Mouse (Mus musculus) hindbrain, postnatal 0 days (tissue): Measurements from ENCODE around the gene Spata31d1a. TPM values are rescaled to one million over a fixed set of nuclear protein-coding genes. Genes with fewer than 3 reads are reported as not detected.
"Not testable (repeated sequence)": the region's sequence is repeated elsewhere in the genome, so short reads cannot be mapped to it uniquely, and the experiment has no call there.

Experiments used
- ATAC-seq: fragments of 200-750 bp; cut with Nextera tagmentation; 2 replicates; pipeline ENCODE4 v1.8.0; 2017; ENCODE audit warnings: mild to moderate bottlenecking, moderate TSS enrichment, moderate library complexity
- DNase-seq: peaks from one replicate; pipeline ENCODE4 v3.0.0-alpha.2; 2015; ENCODE audit warnings: low spot score
- H3K27ac ChIP-seq: fragments of 300-500 bp; sonication (generic); 2 replicates; pipeline ENCODE4 v1.5.1; 2014; ENCODE audit warnings: mild to moderate bottlenecking
- H3K27me3 ChIP-seq: fragments of 300-500 bp; sonication (generic); 2 replicates; pipeline ENCODE4 v1.6.1; 2014; ENCODE audit warnings: low read length, mixed read lengths; ENCODE audit not compliant: insufficient read depth
- H3K36me3 ChIP-seq: fragments of 300-500 bp; sonication (generic); 2 replicates; pipeline ENCODE4 v1.6.1; 2014; ENCODE audit warnings: low read length, mixed read lengths; ENCODE audit not compliant: insufficient read depth
- H3K4me1 ChIP-seq: fragments of 300-500 bp; sonication (generic); 2 replicates; pipeline ENCODE4 v1.6.1; 2014; ENCODE audit warnings: antibody characterized with exemption, low read length, mixed read lengths; ENCODE audit not compliant: insufficient read depth
- H3K4me2 ChIP-seq: fragments of 300-500 bp; sonication (generic); 2 replicates; pipeline ENCODE4 v1.6.1; 2014; ENCODE audit warnings: low read depth, mild to moderate bottlenecking, low read length, moderate library complexity, mixed read lengths
- H3K4me3 ChIP-seq: fragments of 300-500 bp; sonication (generic); 2 replicates; pipeline ENCODE4 v1.5.1; 2014; ENCODE audit warnings: low read length
- H3K9ac ChIP-seq: fragments of 300-500 bp; sonication (generic); replicated peaks from 2 replicates; pipeline ENCODE4 v1.6.1; 2014; ENCODE audit warnings: mild to moderate bottlenecking, low read length, moderate library complexity, mixed read lengths
- H3K9me3 ChIP-seq: fragments of 300-500 bp; sonication (generic); 2 replicates; pipeline ENCODE4 v1.6.1; 2016; ENCODE audit warnings: low read length, mixed read lengths
- CTCF ChIP-seq: IDR thresholded peaks from 2 replicates; pipeline ENCODE4 v1.5.1; 2016; ENCODE audit warnings: antibody characterized with exemption, control low read depth, low read depth
- WGBS: fragments of 180-500 bp; shearing (Covaris S2); extraction: QIAGEN DNeasy Blood & Tissue Kit; methylation state at CpG from one replicate; pipeline ENCODE4 v1.1.7; 2014; 5-methylcytosine and 5-hydroxymethylcytosine counted together
- polyA plus RNA-seq: library from polyadenylated mRNA; unstranded; fragments of >200 nt; fragmentation: Nextera tagmentation; extraction: Ambion mirVana; gene quantifications from 2 replicates; pipeline ENCODE4 v1.2.1, GENCODE M21; 2015
- total RNA-seq: library from RNA; depleted of rRNA; stranded (reverse); fragments of >200 nt; gene quantifications from 2 replicates; pipeline ENCODE4 v1.2.3, GENCODE M21; 2014

The Spata31d1a gene
- total and polyA plus RNA-seq, 2 experiments from 2014 or later = 0.09 TPM; not detected in 1

GRCm38 (mm10) chr13:59704562-59704961, 5.6 kb downstream of the Spata31d1a start:
- no peaks in the 10 kb centered on the region for H3K4me1 ChIP-seq
- ATAC-seq (peak; percentile 56; the same call in 1 of the 2 replicates), DNase-seq (peak; percentile 22)

GRCm38 (mm10) chr13:59703514-59703913, 6.6 kb downstream of the Spata31d1a start:
- no peaks in the 10 kb centered on the region for H3K9me3 ChIP-seq
- no peak for DNase-seq
- H3K4me3 ChIP-seq = no peak overlapping the region
- no peak overlapping the region for H3K27ac ChIP-seq
- no peak overlapping the region for H3K4me2 ChIP-seq
- 86% methylated on average over 12 of the region's 12 CpGs for WGBS
- no peaks in the 10 kb centered on the region for H3K27me3 ChIP-seq
- TF ChIP-seq CTCF = no peak
- no peaks in the 10 kb centered on the region for H3K36me3 ChIP-seq
- H3K9ac ChIP-seq = no peak overlapping the region
- H3K4me1 ChIP-seq = no peaks in the 10 kb centered on the region
- no peak for ATAC-seq

More at GRCm38 (mm10) chr13:59704562-59704961, 5.6 kb downstream of the Spata31d1a start:
- Histone ChIP-seq H3K36me3 (no peaks in the 10 kb centered on the region), H3K27me3 (no peaks in the 10 kb centered on the region), H3K27ac (no peak overlapping the region), H3K9me3 (no peaks in the 10 kb centered on the region), H3K4me3 (no peak overlapping the region), H3K9ac (no peak overlapping the region), H3K4me2 (no peak overlapping the region)
- peak; percentile 58 for TF ChIP-seq CTCF
- WGBS = 55% methylated on average over 12 of the region's 12 CpGs

DNA sequence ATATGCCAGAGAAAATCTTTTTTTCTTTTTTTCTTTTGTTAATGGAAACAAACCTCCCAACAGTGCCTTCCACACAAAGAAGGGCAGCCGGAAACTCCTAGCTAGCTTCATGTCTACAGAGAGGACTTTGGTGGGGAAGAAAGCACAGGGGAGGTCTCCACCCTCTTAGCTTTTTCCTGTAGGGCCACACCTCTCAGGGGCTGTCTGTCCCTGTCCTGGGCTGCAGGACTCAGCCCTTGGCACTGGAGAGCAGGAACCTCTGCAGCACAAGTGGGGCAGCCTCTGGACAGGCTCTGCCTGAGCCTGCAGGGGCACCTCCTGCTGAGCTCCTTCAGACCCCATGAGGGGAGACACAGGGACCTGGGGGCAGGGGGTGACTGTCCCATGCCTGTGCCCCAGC, 10.0 kb downstream of the Spata31d1a start:
- not testable (repeated sequence) for H3K4me1 ChIP-seq, ATAC-seq, H3K4me3 ChIP-seq, H3K9me3 ChIP-seq, H3K36me3 ChIP-seq, H3K4me2 ChIP-seq, DNase-seq, H3K9ac ChIP-seq, H3K27me3 ChIP-seq, H3K27ac ChIP-seq
- 52% methylated on average over 1 of the region's 1 CpGs for WGBS

- no peak for ATAC-seq
- Histone ChIP-seq H3K27ac (no peak overlapping the region), H3K27me3 (no peaks in the 10 kb centered on the region), H3K4me3 (no peak overlapping the region), H3K36me3 (no peaks in the 10 kb centered on the region), H3K9ac (no peak overlapping the region), H3K4me2 (no peak overlapping the region), H3K4me1 (no peaks in the 10 kb centered on the region), H3K9me3 (no peaks in the 10 kb centered on the region)
- WGBS = 87% methylated on average over 8 of the region's 8 CpGs
- DNase-seq = no peak
- no peak for TF ChIP-seq CTCF
These were observed 11.0 kb downstream of the Spata31d1a start for GRCm38 (mm10) chr13:59699131-59699530.

DNA sequence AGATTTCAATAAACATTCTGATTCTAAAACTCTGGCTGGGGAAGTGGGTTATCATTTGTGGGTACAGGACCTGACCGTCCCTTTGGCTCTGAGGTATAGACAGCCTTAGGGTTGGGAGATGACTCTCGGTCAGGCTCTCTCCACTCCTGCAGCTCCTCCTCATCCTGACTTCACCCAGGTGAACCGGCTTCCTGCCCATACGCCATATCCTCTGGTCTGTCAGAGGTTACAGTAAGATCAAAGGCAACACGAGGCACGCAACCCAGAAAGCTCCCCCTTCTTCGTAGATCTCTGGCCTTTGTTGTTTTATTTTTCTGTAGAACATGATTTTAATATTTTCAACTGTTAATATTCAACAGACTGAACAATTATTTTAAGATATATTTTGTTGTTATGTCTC, 14.3 kb downstream of the Spata31d1a start:
- 92% methylated on average over 7 of the region's 7 CpGs for WGBS
- DNase-seq (no peak), ATAC-seq (no peak)
- Histone ChIP-seq H3K4me1 (no peaks in the 10 kb centered on the region), H3K27me3 (no peaks in the 10 kb centered on the region), H3K4me2 (no peak overlapping the region), H3K9me3 (no peaks in the 10 kb centered on the region), H3K4me3 (no peak overlapping the region), H3K36me3 (no peaks in the 10 kb centered on the region), H3K27ac (no peak overlapping the region), H3K9ac (no peak overlapping the region)
- TF ChIP-seq CTCF = no peak

- no peak for TF ChIP-seq CTCF
- WGBS = 91% methylated on average over 3 of the region's 3 CpGs
- H3K9ac ChIP-seq = no peak within 1 kb of the TSS
- no peak within 1 kb of the TSS for H3K27ac ChIP-seq
- H3K27me3 ChIP-seq = no peaks in the 10 kb centered on the region
- H3K36me3 ChIP-seq = no peaks in the 10 kb centered on the region
- H3K9me3 ChIP-seq = no peaks in the 10 kb centered on the region
- no peak within 1 kb of the TSS for H3K4me2 ChIP-seq
- no peak within 1 kb of the TSS for H3K4me3 ChIP-seq
- ATAC-seq (no peak), DNase-seq (no peak)
- H3K4me1 ChIP-seq = no peaks in the 10 kb centered on the region
These were observed 16.1 kb downstream of the Spata31d1a start, which contains the start of gene 4921517D22Rik for GRCm38 (mm10) chr13:59694008-59694407. 4921517D22Rik (minus strand) TSS chr13:59694108.

DNA sequence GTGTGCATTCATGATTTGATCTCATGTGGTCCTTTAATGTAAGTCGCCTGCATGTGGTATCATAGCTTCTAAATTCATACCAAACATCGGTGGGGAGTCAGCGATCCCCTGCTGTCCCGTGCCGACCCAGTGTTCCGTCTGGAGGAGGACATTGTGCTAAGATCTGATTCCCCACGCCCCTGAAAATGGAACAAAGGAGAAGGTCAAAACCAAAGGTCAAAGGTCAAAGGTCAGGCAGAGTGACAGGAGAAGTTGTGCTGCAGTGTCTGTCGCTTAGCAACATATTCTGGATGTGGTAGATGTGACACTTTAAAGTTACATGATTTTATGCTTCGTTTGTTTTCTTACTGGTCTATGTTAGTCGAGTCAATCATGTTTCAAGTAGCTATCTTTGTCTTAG, 18.7 kb downstream of the Spata31d1a start:
- no peaks in the 10 kb centered on the region for H3K9me3 ChIP-seq
- H3K4me2 ChIP-seq = no peak overlapping the region
- no peaks in the 10 kb centered on the region for H3K36me3 ChIP-seq
- H3K4me3 ChIP-seq = no peak overlapping the region
- DNase-seq = no peak
- no peak for TF ChIP-seq CTCF
- WGBS = 15% methylated on average over 10 of the region's 10 CpGs
- ATAC-seq = no peak
- H3K27ac ChIP-seq = no peak overlapping the region
- H3K27me3 ChIP-seq = no peaks in the 10 kb centered on the region
- H3K9ac ChIP-seq = no peak overlapping the region
- no peaks in the 10 kb centered on the region for H3K4me1 ChIP-seq
